Mouse (Mus musculus) lung, embryonic 16.5 days (tissue): Measurements from ENCODE around the gene Rbm47. TPM values are rescaled to one million over a fixed set of nuclear protein-coding genes. Genes with fewer than 3 reads are reported as not detected.

Experiments
- ATAC-seq: fragments of 200-750 bp; cut with Nextera tagmentation; 2 replicates; pipeline ENCODE4 v1.8.0; 2017; ENCODE audit warnings: low read depth, mild to moderate bottlenecking, moderate library complexity
- H3K27ac ChIP-seq: fragments of 300-500 bp; sonication (generic); 2 replicates; pipeline ENCODE4 v1.5.1; 2014; ENCODE audit warnings: mild to moderate bottlenecking, control low read depth, low read length
- H3K27me3 ChIP-seq: fragments of 300-500 bp; sonication (generic); 2 replicates; pipeline ENCODE4 v1.6.1; 2014; ENCODE audit warnings: low read depth, low read length, mixed read lengths; ENCODE audit not compliant: control insufficient read depth, insufficient read depth
- H3K36me3 ChIP-seq: fragments of 300-500 bp; sonication (generic); 2 replicates; pipeline ENCODE4 v1.6.1; 2014; ENCODE audit warnings: low read length; ENCODE audit not compliant: control insufficient read depth, insufficient read depth
- H3K4me1 ChIP-seq: fragments of 300-500 bp; sonication (generic); replicated peaks from 2 replicates; pipeline ENCODE4 v1.6.1; 2014; ENCODE audit warnings: low read length, mixed read lengths; ENCODE audit not compliant: control insufficient read depth, insufficient read depth
- H3K4me2 ChIP-seq: fragments of 300-500 bp; sonication (generic); 2 replicates; pipeline ENCODE4 v1.6.1; 2014; ENCODE audit warnings: low read depth, low read length, control low read depth
- H3K4me3 ChIP-seq: fragments of 300-500 bp; sonication (generic); 2 replicates; pipeline ENCODE4 v1.5.1; 2014; ENCODE audit warnings: mild to moderate bottlenecking, low read length, control low read depth
- H3K9ac ChIP-seq: fragments of 300-500 bp; sonication (generic); 2 replicates; pipeline ENCODE4 v1.6.1; 2014; ENCODE audit warnings: low read length, control low read depth
- H3K9me3 ChIP-seq: fragments of 300-500 bp; sonication (generic); 2 replicates; pipeline ENCODE4 v1.6.1; 2016; ENCODE audit warnings: low read length; ENCODE audit not compliant: control insufficient read depth
- WGBS: fragments of 180-500 bp; shearing (Covaris S2); extraction: QIAGEN DNeasy Blood & Tissue Kit; methylation state at CpG from one replicate; pipeline ENCODE4 v1.1.7; 2014; 5-methylcytosine and 5-hydroxymethylcytosine counted together
- polyA plus RNA-seq: library from polyadenylated mRNA; unstranded; fragments of >200 nt; fragmentation: Nextera tagmentation; extraction: Ambion mirVana; gene quantifications from 2 replicates; pipeline ENCODE4 v1.2.1, GENCODE M21; 2015

The Rbm47 gene
- polyA plus RNA-seq, 1 experiment from 2014 or later, result 39.2 TPM

DNA sequence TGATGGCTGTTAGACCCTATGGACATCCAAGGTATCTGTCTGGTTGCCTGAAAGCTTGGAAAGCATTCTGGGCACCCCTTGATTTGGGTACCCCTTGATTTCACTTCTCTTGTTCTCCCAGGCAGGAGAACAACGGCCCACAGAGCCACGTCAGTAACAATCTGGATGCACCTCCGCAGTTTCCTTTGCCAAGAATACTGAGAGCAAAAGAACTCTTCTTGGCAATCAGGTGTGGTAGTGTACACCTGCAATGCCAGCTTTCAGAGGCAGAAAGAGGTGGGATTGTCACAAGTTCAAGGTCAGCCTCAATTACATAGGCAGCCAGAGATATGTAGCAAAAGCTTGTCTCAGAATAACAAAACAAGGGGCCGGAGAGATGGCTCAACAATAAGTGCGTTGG lies 98.7 kb downstream of the Rbm47 start:
- Histone ChIP-seq H3K4me3 (no peak overlapping the region), H3K27ac (no peak overlapping the region), H3K4me1 (peaks cover 31% of the 10 kb centered on the region), H3K27me3 (no peaks in the 10 kb centered on the region), H3K4me2 (no peak overlapping the region), H3K9ac (no peak overlapping the region), H3K9me3 (no peaks in the 10 kb centered on the region), H3K36me3 (no peaks in the 10 kb centered on the region)
- 91% methylated on average over 5 of the region's 5 CpGs for WGBS
- ATAC-seq, result no peak

DNA sequence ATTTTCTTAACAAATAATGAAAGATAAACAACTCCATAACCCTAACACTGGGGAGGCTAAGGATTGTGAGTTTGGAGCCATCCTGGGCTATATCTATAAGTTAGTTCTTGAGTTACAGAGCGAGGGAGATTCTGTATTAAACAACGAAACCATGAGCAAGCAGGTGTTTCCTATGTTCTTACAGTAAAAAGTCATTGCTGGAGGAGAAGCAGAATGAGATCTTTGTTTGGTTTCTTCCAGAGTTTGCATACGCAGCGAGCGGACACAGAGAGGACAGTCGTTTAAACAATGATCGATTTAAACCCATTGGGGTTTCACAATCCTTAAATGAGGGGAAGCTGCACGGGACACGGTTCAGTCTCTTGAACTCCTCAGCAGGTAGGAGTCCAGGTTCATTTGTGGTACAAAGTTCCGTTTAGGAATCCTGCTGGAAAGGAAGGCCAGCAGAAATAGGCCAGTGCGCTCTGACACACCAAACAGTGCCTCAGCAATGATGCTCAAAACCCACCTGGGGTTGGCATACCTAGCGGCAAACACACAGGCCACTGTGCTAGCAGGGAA lies 99.2 kb downstream of the Rbm47 start:
- Histone ChIP-seq H3K27ac (no peak overlapping the region), H3K4me2 (no peak overlapping the region), H3K9me3 (no peaks in the 10 kb centered on the region), H3K36me3 (no peaks in the 10 kb centered on the region), H3K4me1 (peaks cover 29% of the 10 kb centered on the region), H3K27me3 (no peaks in the 10 kb centered on the region), H3K9ac (no peak overlapping the region), H3K4me3 (no peak overlapping the region)
- WGBS, result 66% methylated on average over 12 of the region's 12 CpGs
- no peak for ATAC-seq

DNA sequence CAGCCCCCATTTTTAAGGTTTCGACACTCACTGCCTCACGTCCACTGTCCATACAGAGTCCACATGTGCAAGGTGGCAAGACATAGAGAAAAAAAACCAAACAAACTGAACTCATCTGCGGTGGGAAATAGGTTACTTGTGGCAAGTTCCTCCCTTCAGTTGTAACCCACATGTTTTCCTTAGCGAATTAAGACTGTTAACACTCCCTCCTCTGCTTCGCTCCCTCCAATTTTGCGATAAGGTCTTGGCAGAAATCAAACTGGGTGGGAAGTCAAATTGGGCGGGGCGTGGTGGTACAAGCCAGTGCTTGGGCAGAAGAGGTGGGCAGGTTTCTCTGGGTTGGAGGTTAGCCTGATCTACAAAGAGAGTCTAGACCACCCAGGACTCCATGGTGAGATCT lies 101.2 kb downstream of the Rbm47 start:
- no peak overlapping the region for H3K27ac ChIP-seq
- no peaks in the 10 kb centered on the region for H3K9me3 ChIP-seq
- no peak for ATAC-seq
- WGBS, result 77% methylated on average over 8 of the region's 8 CpGs
- no peaks in the 10 kb centered on the region for H3K27me3 ChIP-seq
- H3K4me2 ChIP-seq, result no peak overlapping the region
- no peak overlapping the region for H3K4me3 ChIP-seq
- H3K9ac ChIP-seq, result no peak overlapping the region
- peaks cover 25% of the 10 kb centered on the region for H3K4me1 ChIP-seq
- no peaks in the 10 kb centered on the region for H3K36me3 ChIP-seq

DNA sequence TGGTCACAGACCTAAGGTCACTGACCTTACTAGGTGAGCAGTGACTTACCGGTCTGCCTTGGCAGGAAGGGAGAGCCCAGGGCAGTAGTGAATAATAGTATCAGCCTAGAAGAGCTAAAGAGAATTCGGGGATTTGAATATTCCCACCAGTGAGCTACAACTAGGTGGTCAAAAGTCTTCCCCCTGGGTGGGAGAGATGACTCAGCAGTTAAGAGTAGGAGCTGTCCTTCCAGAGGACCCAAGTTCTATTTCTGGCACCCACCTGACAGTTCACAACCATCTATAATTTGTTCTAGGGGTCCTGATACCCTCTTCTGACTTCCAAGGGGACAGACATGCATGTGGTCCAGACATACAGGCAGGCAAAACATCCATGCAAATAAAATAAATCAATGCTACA lies 102.6 kb downstream of the Rbm47 start:
- Histone ChIP-seq H3K36me3 (no peaks in the 10 kb centered on the region), H3K4me3 (no peak overlapping the region), H3K9ac (no peak overlapping the region), H3K4me2 (peak overlapping the region; percentile 92), H3K9me3 (no peaks in the 10 kb centered on the region), H3K27ac (peak overlapping the region; percentile 20; the same call in 1 of the 2 replicates), H3K27me3 (no peaks in the 10 kb centered on the region), H3K4me1 (peaks cover 19% of the 10 kb centered on the region)
- 41% methylated on average over 2 of the region's 2 CpGs for WGBS
- no peak for ATAC-seq

DNA sequence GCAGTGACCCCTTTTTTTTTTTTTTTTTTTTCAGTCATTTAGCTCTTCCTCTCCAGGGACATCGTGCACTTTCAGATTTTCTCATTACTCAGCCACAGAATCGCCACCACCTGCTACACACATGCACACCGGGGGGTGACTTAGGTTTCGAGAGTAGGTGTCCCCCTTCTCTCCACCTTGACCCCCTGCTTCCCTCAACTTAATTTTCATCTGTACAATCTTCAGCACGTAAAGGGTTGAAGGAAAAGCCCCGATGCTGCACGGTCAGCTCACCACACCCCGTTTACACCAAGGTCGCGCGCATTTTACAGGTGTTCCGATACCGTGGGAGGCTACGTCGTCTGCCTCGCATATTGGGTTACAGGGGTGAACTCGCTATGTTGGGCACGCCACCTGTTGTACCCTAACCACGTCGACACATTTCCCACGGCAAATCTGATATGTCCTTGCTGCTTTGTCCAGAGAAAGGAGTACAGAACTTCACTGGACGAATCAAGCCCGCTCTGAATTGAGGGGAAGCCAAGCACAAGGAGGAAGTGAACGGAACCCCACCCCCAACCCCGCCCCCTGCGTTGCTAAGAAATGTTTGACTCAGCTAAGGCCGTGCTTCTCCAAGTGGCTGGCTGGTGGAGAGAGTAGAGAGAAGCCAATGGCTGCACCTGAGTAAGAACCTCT lies 103.3 kb downstream of the Rbm47 start:
- peaks cover 11% of the 10 kb centered on the region for H3K4me1 ChIP-seq
- H3K36me3 ChIP-seq, result no peaks in the 10 kb centered on the region
- peak overlapping the region; percentile 56 for H3K4me3 ChIP-seq
- ATAC-seq, result peak; percentile 89
- peak overlapping the region; percentile 37; the same call in 1 of the 2 replicates for H3K27ac ChIP-seq
- H3K9me3 ChIP-seq, result no peaks in the 10 kb centered on the region
- WGBS, result 2% methylated on average over 27 of the region's 27 CpGs
- peak overlapping the region; percentile 92 for H3K4me2 ChIP-seq
- no peaks in the 10 kb centered on the region for H3K27me3 ChIP-seq
- H3K9ac ChIP-seq, result peak overlapping the region; percentile 63

DNA sequence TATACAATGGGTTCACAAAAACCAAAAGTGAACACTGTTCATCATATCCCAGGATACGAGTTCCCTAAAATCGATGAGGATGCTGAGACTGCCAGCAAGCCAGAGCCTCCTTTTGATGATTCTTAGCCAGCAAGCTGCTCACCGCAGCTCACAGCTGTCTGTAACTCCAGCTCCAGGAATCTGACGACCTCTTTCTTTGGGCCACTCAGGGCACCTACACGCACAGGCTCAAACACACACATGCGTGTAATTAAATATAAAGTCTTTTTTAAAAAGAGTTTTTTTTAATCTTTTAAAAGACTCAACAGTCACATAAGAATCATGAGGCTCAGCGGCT lies 103.8 kb downstream of the Rbm47 start:
- H3K9ac ChIP-seq, result no peak overlapping the region

DNA sequence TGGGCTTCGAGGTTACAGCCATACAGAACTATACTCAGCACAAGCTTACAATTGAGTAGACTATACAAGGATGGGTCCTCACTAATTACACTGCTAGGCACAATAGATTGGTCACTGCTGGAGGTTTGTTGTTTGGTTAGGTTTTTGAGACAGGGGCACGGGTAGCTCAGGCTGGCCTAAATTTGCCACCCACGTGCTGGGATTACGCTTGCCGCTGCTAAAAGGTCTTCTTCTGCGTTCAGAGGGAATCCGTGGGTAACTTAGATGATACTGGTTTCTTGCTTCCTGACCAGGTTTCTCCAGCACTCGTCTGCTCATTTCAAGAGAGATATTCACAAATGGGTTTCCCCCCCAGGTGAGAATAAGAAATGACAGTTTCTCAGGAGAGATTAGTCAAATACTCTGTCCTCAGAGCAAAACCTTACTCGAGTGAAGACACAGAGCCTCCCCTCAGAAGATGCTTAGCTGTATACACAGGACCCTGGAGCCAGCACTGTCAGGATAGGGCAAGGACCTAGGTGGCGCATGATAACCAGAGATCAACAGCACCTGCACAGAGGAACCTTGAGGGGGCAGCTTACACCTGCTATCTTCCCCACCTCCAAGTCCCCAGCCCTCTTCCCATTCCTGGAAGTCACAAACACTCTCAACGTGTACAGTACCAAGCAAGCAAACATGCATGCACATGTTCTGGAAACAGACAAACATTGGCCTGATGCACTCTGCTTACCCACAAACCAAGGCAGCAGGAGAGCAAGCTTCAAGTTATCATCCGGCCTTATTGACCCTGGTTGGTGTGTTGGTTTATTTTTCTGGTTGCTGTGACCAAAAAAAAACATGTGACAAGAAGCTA lies 104.6 kb downstream of the Rbm47 start:
- H3K4me1 ChIP-seq, result peaks cover 9% of the 10 kb centered on the region
- H3K4me2 ChIP-seq, result no peak overlapping the region
- ATAC-seq, result no peak
- H3K9me3 ChIP-seq, result no peaks in the 10 kb centered on the region
- 80% methylated on average over 12 of the region's 12 CpGs for WGBS
- H3K27me3 ChIP-seq, result no peaks in the 10 kb centered on the region
- no peak overlapping the region for H3K9ac ChIP-seq
- H3K27ac ChIP-seq, result no peak overlapping the region
- H3K36me3 ChIP-seq, result no peaks in the 10 kb centered on the region
- H3K4me3 ChIP-seq, result no peak overlapping the region

More for the DNA sequence above, 103.8 kb downstream of the Rbm47 start:
- Histone ChIP-seq H3K27me3 (no peaks in the 10 kb centered on the region), H3K27ac (no peak overlapping the region), H3K36me3 (no peaks in the 10 kb centered on the region), H3K4me1 (peaks cover 9% of the 10 kb centered on the region), H3K4me3 (peak overlapping the region; percentile 56; the same call in 1 of the 2 replicates), H3K9me3 (no peaks in the 10 kb centered on the region), H3K4me2 (peak overlapping the region; percentile 92)
- ATAC-seq, result no peak
- 35% methylated on average over 7 of the region's 7 CpGs for WGBS

DNA sequence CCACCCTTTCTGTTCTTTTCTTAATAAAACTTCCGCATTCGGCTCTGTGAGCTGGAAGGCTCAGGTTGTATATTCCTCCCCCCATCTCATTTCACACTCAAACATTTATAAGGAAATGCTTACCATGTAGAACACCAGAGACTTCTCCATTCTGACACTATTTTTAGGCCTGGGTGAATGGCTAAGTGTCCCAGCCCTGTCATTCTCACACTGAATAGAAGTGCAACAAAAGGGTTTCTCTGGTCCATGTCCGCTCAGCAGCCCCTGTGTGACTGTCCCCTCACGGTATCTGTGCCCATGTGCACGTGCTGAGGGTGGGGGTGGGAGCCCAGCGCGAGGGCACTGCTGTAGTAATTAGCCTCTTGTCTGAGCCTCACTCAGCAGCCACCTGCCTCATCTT lies 105.7 kb downstream of the Rbm47 start:
- no peak overlapping the region for H3K9ac ChIP-seq
- no peaks in the 10 kb centered on the region for H3K9me3 ChIP-seq
- H3K27me3 ChIP-seq, result no peaks in the 10 kb centered on the region
- ATAC-seq, result no peak
- H3K4me2 ChIP-seq, result no peak overlapping the region
- 60% methylated on average over 7 of the region's 7 CpGs for whole genome bisulfite sequencing
- H3K4me3 ChIP-seq, result no peak overlapping the region
- H3K36me3 ChIP-seq, result no peaks in the 10 kb centered on the region
- peaks cover 12% of the 10 kb centered on the region for H3K4me1 ChIP-seq
- H3K27ac ChIP-seq, result no peak overlapping the region

DNA sequence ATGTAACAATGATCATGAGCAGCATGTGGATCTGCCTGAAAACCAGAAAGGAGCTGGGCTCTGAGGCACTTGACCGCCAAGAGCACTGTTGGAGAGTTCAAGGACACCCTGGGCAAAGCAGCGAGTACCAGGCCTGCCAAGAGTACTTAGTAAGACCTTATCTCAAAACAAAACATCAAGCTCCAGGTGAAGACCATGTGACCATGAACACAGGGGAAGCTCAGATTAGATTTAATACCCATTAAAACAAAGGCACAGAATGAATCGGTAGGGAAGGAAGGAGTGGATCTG lies 110.0 kb downstream of the Rbm47 start:
- Histone ChIP-seq H3K27ac (peak overlapping the region; percentile 39; the same call in 1 of the 2 replicates), H3K4me1 (peaks cover 3% of the 10 kb centered on the region), H3K27me3 (no peaks in the 10 kb centered on the region), H3K4me2 (no peak overlapping the region), H3K9me3 (no peaks in the 10 kb centered on the region), H3K9ac (no peak overlapping the region), H3K36me3 (no peaks in the 10 kb centered on the region), H3K4me3 (no peak overlapping the region)
- 45% methylated on average over 3 of the region's 3 CpGs for WGBS
- peak; percentile 45; the same call in 1 of the 2 replicates for ATAC-seq
